ENCODE assay signal across 1 mouse cellular context in genomic region chr10:83543439-83544102, GRCm38 (mm10).
TF ChIP-seq lines count a peak whose summit lies in the region.

Gene Washc4, plus strand, starts transcription at chr10:83543752.

TF ChIP-seq in MEL, 35 proteins besides CTCF, POLR2A, EP300 and RAD21 (continued from another document):
- TF ChIP-seq ZC3H11A (IDR thresholded peaks at IDR 0.05; ENCODE audit: low read depth, low read length) (0 out of 2 replicates have a peak, but pooled peaks have one; percentile 1), UBTF (IDR thresholded peaks at IDR 0.05; ENCODE audit: borderline replicate concordance, insufficient read depth, low read depth, low read length) (no peak)
